Mouse (Mus musculus) Patski (cell line): Measurements from ENCODE around the gene Gm36864. TPM values are rescaled to one million over a fixed set of nuclear protein-coding genes. Genes with fewer than 3 reads are reported as not detected.

ENCODE experiments used
- ATAC-seq: fragments of 100-300 bp; one replicate; pipeline ENCODE4 v1.8.0; 2021
- CTCF ChIA-PET: fragments of 350-600 bp; sonication (Branson Sonifier 250); formaldehyde crosslinking; loops from one replicate; lab custom pipeline; 2022; ENCODE audit warnings: inconsistent platforms; lab: Charles Lee
- POLR2A ChIA-PET: fragments of 350-600 bp; sonication (Branson Sonifier 250); formaldehyde crosslinking; loops from one replicate; lab custom pipeline; 2022; ENCODE audit warnings: antibody characterized with exemption, inconsistent platforms; lab: Charles Lee
- DNase-seq: peaks from one replicate; pipeline ENCODE4 v3.0.0-alpha.2; 2011; ENCODE audit warnings: low read depth, low spot score
- H3K27me3 ChIP-seq: fragments of 371-371 bp; one replicate; pipeline ENCODE4 v1.5.1; 2021
- CTCF ChIP-seq: fragments of 100-300 bp; IDR thresholded peaks from one replicate; pipeline ENCODE4 v1.5.1; 2021
- in situ Hi-C: fragments of 300-500 bp; cut with MboI; formaldehyde crosslinking; loops from 3 replicates; pipeline ENCODE4 v1.11.1; 2018; ENCODE audit warnings: low pct_unique_long_range_greater_than_20kb, mixed read lengths
- polyA plus RNA-seq: library from polyadenylated mRNA; unstranded; gene quantifications from one replicate; pipeline ENCODE4 v1.2.3, GENCODE M21; 2021

Gm36864 gene
- polyA plus RNA-seq, 1 experiment from 2014 or later, result not detected

- H3K27me3 ChIP-seq, result peaks cover 11% of the 10 kb centered on the region
- no peak for DNase-seq
- no peak for ATAC-seq
- no peak for TF ChIP-seq CTCF
- ChIA-PET POLR2A (interaction anchor here (0.6 kb wide), 1 partner anchor 25 kb away, joined by 3 read pairs; no protein-coding TSS in a partner anchor), CTCF (interaction anchor here (1.3 kb wide), 1 partner anchor 8 kb away, joined by 3 read pairs; no protein-coding TSS in a partner anchor)
- in situ Hi-C loops, result no loop called here
Observed at GRCm38 (mm10) chr7:44274096-44274495, 38.1 kb downstream of the Gm36864 start.

- CTCF ChIA-PET, result no interaction called here
- in situ Hi-C loops, result no loop called here
- no peak for TF ChIP-seq CTCF
Observed at GRCm38 (mm10) chr7:44275546-44275945, 39.6 kb downstream of the Gm36864 start.

GRCm38 (mm10) chr7:44276461-44277249 lies 40.7 kb downstream of the Gm36864 start:
- CTCF ChIA-PET, result interaction anchor here (1.4 kb wide), 1 partner anchor 13 kb away, joined by 3 read pairs; no protein-coding TSS in a partner anchor
- in situ Hi-C loops, result no loop called here
- no peak for TF ChIP-seq CTCF
- DNase-seq (no peak), ATAC-seq (no peak)
- peaks cover 17% of the 10 kb centered on the region for H3K27me3 ChIP-seq
- POLR2A ChIA-PET, result no interaction called here

More at GRCm38 (mm10) chr7:44275546-44275945, 39.6 kb downstream of the Gm36864 start:
- peaks cover 14% of the 10 kb centered on the region for H3K27me3 ChIP-seq
- DNase-seq (no peak), ATAC-seq (no peak)
- POLR2A ChIA-PET, result no interaction called here

GRCm38 (mm10) chr7:44277250-44277622 lies 41.3 kb downstream of the Gm36864 start:
- CTCF ChIA-PET, result interaction anchor here (1.4 kb wide), 2 partner anchors 14 to 70 kb away, joined by 3 read pairs; no protein-coding TSS in a partner anchor
- peaks cover 17% of the 10 kb centered on the region for H3K27me3 ChIP-seq
- ATAC-seq (no peak), DNase-seq (no peak)
- POLR2A ChIA-PET, result no interaction called here
- in situ Hi-C loops, result no loop called here
- no peak for TF ChIP-seq CTCF

- ChIA-PET CTCF (interaction anchor here (1.2 kb wide), 1 partner anchor 18 kb away, joined by 3 read pairs; no protein-coding TSS in a partner anchor), POLR2A (no interaction called here)
- ATAC-seq, result no peak
- no peak for TF ChIP-seq CTCF
- DNase-seq, result no peak
- in situ Hi-C loops, result no loop called here
- H3K27me3 ChIP-seq, result peaks cover 25% of the 10 kb centered on the region
Observed at GRCm38 (mm10) chr7:44280959-44281358, 45.0 kb downstream of the Gm36864 start.

GRCm38 (mm10) chr7:44281586-44281985 lies 45.6 kb downstream of the Gm36864 start:
- in situ Hi-C loops, result no loop called here
- H3K27me3 ChIP-seq, result peaks cover 26% of the 10 kb centered on the region
- ChIA-PET POLR2A (no interaction called here), CTCF (interaction anchor here (1.2 kb wide), 1 partner anchor 19 kb away, joined by 3 read pairs; no protein-coding TSS in a partner anchor)
- ATAC-seq, result no peak
- no peak for TF ChIP-seq CTCF
- DNase-seq, result no peak

GRCm38 (mm10) chr7:44287760-44288159 lies 51.8 kb downstream of the Gm36864 start:
- ATAC-seq (no peak), DNase-seq (no peak)
- in situ Hi-C loops, result no loop called here
- ChIA-PET POLR2A (interaction anchor here (0.6 kb wide), 1 partner anchor 209 kb away, joined by 4 read pairs; no protein-coding TSS in a partner anchor), CTCF (no interaction called here)
- peaks cover 21% of the 10 kb centered on the region for H3K27me3 ChIP-seq
- no peak for TF ChIP-seq CTCF

- ChIA-PET CTCF (no interaction called here), POLR2A (no interaction called here)
- DNase-seq (no peak), ATAC-seq (no peak)
- in situ Hi-C loops, result no loop called here
- TF ChIP-seq CTCF, result no peak
- peaks cover 23% of the 10 kb centered on the region for H3K27me3 ChIP-seq
Observed at GRCm38 (mm10) chr7:44290986-44291385, 55.0 kb downstream of the Gm36864 start.

GRCm38 (mm10) chr7:44291418-44291817 lies 55.4 kb downstream of the Gm36864 start:
- ChIA-PET POLR2A (no interaction called here), CTCF (no interaction called here)
- peaks cover 23% of the 10 kb centered on the region for H3K27me3 ChIP-seq
- in situ Hi-C loops, result no loop called here
- DNase-seq (no peak), ATAC-seq (no peak)
- TF ChIP-seq CTCF, result no peak

Other genes starting within 250 kb of the Gm36864 start
- not detected for gene Klk1b11, start 240.3 kb upstream of the Gm36864 start, polyA plus RNA-seq
- gene Klk1b26, start 224.0 kb upstream of the Gm36864 start, polyA plus RNA-seq, result not detected
- gene Klk1b27, start 183.9 kb upstream of the Gm36864 start, polyA plus RNA-seq, result not detected
- gene Klk1b21, start 133.8 kb upstream of the Gm36864 start, polyA plus RNA-seq, result not detected
- not detected for gene Klk1b22, start 123.5 kb upstream of the Gm36864 start, polyA plus RNA-seq
- not detected for gene Klk1b16, start 99.4 kb upstream of the Gm36864 start, polyA plus RNA-seq
- gene Klk1b24, start 47.9 kb upstream of the Gm36864 start, polyA plus RNA-seq, result not detected
- not detected for gene Klk1b3, start 38.0 kb upstream of the Gm36864 start, polyA plus RNA-seq
- gene Klk1b4, start 28.7 kb upstream of the Gm36864 start, polyA plus RNA-seq, result not detected
- gene Klk1b5, start 20.2 kb upstream of the Gm36864 start, polyA plus RNA-seq, result not detected
- gene Klk1, start 10.8 kb upstream of the Gm36864 start, polyA plus RNA-seq, result not detected
- 0.23 TPM for gene 1700028J19Rik, start 10.5 kb downstream of the Gm36864 start, polyA plus RNA-seq
- gene 2410002F23Rik, start 10.5 kb downstream of the Gm36864 start, polyA plus RNA-seq, result 32.3 TPM
- not detected for gene Acp4, start 21.2 kb downstream of the Gm36864 start, polyA plus RNA-seq
- gene Gm15517, start 25.3 kb downstream of the Gm36864 start, polyA plus RNA-seq, result not detected
- gene Clec11a, start 70.7 kb downstream of the Gm36864 start, polyA plus RNA-seq, result 0.68 TPM
- 1.9 TPM for gene Shank1, start 74.1 kb downstream of the Gm36864 start, polyA plus RNA-seq
- 6.4 TPM for gene Syt3, start 147.9 kb downstream of the Gm36864 start, polyA plus RNA-seq
- 0.98 TPM for gene 1700008O03Rik, start 149.6 kb downstream of the Gm36864 start, polyA plus RNA-seq
- gene Lrrc4b, start 192.8 kb downstream of the Gm36864 start, polyA plus RNA-seq, result 0.03 TPM
- not detected for gene Aspdh, start 229.2 kb downstream of the Gm36864 start, polyA plus RNA-seq
- gene Josd2, start 231.8 kb downstream of the Gm36864 start, polyA plus RNA-seq, result 70.4 TPM